Mouse (Mus musculus) lung, adult 2 months (tissue): ENCODE measurements around the gene Kif4.

Source experiments
- CTCF ChIP-seq: fragments of 200-500 bp; IDR thresholded peaks from 2 replicates; pipeline ENCODE4 v1.5.1; 2011; ENCODE audit warnings: mild to moderate bottlenecking, low read length, control low read depth; ENCODE audit not compliant: insufficient read depth
- POLR2A ChIP-seq: fragments of 200-500 bp; IDR thresholded peaks from 2 replicates; pipeline ENCODE4 v1.6.1; 2011; ENCODE audit warnings: low read depth, mild to moderate bottlenecking, control low read depth, low read length, borderline replicate concordance; ENCODE audit errors: extremely low read depth

DNA sequence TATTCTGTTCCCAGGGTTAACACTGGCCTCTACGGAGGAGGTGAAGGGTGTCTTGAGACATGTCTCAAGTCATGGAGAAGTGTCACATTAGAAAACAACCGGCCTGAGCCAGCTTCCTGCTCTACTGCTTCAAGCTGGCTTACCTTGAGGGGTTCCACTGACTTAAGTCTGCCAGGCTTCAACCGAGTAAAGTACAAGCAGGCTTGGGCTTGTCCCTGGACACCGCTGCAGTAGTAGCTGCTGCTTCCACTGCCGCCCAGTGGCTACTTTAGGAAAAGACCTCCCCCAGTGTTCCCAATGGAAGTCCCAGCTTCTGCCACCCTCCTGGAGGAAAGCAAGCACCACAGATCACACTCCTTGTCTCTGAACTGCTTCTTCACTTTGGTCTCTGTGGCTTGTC lies 28.1 kb upstream of the Kif4 start:
- TF ChIP-seq CTCF (peak; percentile 33; the same call in 1 of the 2 replicates), POLR2A (no peak)
